Mouse (Mus musculus) heart, embryonic 10.5 days (tissue): ENCODE data around the gene Trim27. TPM values are rescaled to one million over a fixed set of nuclear protein-coding genes. Genes with fewer than 3 reads are reported as not detected.

ENCODE experiments used
- DNase-seq: peaks from one replicate; pipeline ENCODE4 v3.0.0-alpha.2; 2017; ENCODE audit warnings: low spot score
- H3K27ac ChIP-seq: fragments of 300-500 bp; sonication (generic); 2 replicates; pipeline ENCODE4 v1.5.1; 2016; ENCODE audit warnings: mild to moderate bottlenecking
- H3K27me3 ChIP-seq: fragments of 300-500 bp; sonication (generic); 2 replicates; pipeline ENCODE4 v1.6.1; 2016; ENCODE audit warnings: mild to moderate bottlenecking; ENCODE audit not compliant: poor library complexity, insufficient read depth, severe bottlenecking
- H3K36me3 ChIP-seq: fragments of 300-500 bp; sonication (generic); 2 replicates; pipeline ENCODE4 v1.6.1; 2016; ENCODE audit warnings: mild to moderate bottlenecking, moderate library complexity
- H3K4me1 ChIP-seq: fragments of 300-500 bp; sonication (generic); 2 replicates; pipeline ENCODE4 v1.6.1; 2016; ENCODE audit warnings: mild to moderate bottlenecking
- H3K4me3 ChIP-seq: fragments of 300-500 bp; sonication (generic); 2 replicates; pipeline ENCODE4 v1.5.1; 2016; ENCODE audit warnings: mild to moderate bottlenecking, moderate library complexity
- H3K9me3 ChIP-seq: fragments of 300-500 bp; sonication (generic); 2 replicates; pipeline ENCODE4 v1.6.1; 2016; ENCODE audit warnings: mild to moderate bottlenecking, moderate library complexity
- WGBS: fragments of 180-500 bp; shearing (Covaris S2); methylation state at CpG from one replicate; pipeline ENCODE4 v1.1.7; 2016; 5-methylcytosine and 5-hydroxymethylcytosine counted together
- polyA plus RNA-seq: library from polyadenylated mRNA; unstranded; fragments of >200 nt; fragmentation: Nextera tagmentation; extraction: Ambion mirVana; gene quantifications from 2 replicates; pipeline ENCODE4 v1.2.1, GENCODE M21; 2016

The Trim27 gene
- polyA plus RNA-seq, 1 experiment from 2014 or later = 152 TPM

DNA sequence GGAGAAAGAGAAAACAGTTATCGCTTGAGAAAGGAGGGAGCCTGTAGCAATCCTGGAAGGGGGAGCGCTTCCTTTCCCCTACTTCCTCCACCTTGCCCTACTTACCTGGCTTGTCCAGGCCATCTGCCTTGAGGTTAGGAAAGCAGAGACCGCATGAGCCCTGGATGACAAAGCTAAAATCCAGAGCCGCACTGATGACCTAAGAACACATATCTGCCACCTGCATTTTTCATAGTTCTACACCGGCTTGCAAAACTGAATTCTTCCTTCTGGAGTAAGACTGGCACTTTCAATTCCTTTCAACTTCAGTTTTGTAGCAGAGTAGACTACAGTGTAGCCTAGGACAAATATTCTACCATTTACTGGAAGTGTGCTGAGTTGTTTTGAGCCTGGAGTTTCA, 881 bp upstream of the Trim27 start:
- Histone ChIP-seq H3K9me3 (no peaks in the 10 kb centered on the region), H3K4me3 (peak overlapping the region; percentile 99; the same call in 1 of the 2 replicates), H3K27ac (peak overlapping the region; percentile 98; the same call in 1 of the 2 replicates), H3K27me3 (no peaks in the 10 kb centered on the region), H3K4me1 (peaks cover 21% of the 10 kb centered on the region), H3K36me3 (peaks cover 17% of the 10 kb centered on the region)
- no peak for DNase-seq
- 74% methylated on average over 5 of the region's 5 CpGs for WGBS

DNA sequence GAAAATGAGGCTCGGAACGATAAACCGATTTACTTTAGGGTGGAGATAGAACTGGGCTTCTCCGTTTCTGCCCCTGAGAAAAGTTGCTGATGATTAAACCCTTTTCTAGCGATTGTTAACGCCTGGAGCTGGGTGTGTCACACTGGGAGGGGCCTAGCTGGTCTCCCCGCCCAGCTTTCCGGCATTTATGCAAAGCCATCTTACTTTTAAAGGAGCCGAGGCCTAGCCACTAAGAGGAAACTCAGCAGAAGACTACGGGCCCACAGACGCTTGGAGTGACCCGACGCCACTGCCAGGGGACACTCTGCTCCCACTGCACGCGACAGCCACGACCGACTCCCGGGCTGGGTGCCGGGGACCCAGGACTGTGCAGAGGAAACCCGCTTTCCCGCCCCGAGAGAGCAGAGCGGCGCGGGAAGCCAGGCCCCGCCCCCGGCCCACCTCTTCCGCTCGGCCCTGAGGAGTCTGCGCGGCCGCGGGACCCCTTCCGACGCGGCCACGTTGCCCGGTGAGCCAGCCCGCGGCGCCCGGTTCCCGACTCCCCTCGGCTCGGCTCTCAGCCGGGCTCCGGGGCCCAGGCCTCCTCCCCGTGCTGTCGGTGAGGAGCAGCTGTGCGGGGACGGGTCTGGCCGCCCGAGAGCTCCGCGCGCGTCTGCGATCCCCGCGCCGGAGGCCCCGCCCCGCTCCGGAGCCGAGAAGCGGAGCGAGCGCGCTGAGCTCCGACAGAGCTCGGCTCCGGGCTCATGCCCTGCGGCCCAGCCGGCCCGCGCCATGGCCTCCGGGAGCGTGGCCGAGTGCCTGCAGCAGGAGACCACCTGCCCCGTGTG, 692 bp downstream of the Trim27 start:
- Histone ChIP-seq H3K4me1 (peaks cover 21% of the 10 kb centered on the region), H3K9me3 (no peaks in the 10 kb centered on the region), H3K27ac (peak overlapping the region; percentile 98), H3K27me3 (no peaks in the 10 kb centered on the region), H3K36me3 (peaks cover 32% of the 10 kb centered on the region), H3K4me3 (peak overlapping the region; percentile 99)
- under 1% methylated on average over 79 of the region's 80 CpGs for WGBS
- peak; percentile 96 for DNase-seq

DNA sequence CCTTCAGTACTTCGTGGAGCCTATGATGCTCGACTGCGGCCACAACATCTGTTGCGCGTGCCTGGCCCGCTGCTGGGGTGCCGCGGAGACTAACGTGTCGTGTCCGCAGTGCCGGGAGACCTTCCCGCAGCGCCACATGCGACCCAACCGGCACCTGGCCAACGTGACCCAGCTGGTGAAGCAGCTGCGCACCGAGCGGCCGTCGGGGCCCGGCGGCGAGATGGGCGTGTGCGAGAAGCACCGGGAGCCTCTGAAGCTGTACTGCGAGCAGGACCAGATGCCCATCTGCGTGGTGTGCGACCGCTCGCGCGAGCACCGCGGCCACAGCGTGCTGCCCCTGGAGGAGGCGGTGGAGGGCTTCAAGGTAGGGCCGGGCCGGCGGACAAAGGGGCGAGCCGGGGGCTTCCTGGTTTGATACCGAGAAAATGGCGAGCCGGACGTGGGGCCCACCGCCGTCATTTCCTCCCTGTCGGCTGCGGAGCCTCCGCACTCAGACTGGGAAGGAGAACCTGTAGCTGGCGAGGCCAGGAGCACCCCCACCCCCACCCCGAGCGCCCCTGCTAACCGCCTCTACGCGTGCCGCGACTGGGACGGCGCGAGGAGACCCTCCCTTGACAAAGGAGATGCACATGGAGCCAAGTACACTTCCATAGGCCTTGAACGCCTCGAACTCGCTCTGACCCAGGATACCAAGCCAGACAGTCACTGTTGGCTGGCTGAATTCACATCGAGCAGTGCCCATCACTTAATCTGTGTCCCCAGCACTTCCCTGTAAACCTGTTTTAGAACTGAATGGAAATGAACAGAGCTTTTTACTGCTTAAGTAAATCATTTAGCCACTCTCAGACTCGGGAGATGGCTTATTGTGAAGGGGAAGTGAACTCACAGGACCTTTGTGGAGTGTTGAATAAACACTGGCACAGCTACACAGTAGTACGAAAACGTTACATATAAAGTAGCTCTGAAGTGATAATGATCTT, 1.6 kb downstream of the Trim27 start:
- WGBS = under 1% methylated on average over 71 of the region's 71 CpGs
- H3K9me3 ChIP-seq = no peaks in the 10 kb centered on the region
- no peaks in the 10 kb centered on the region for H3K27me3 ChIP-seq
- H3K36me3 ChIP-seq = peaks cover 41% of the 10 kb centered on the region
- peak; percentile 89 for DNase-seq
- peaks cover 21% of the 10 kb centered on the region for H3K4me1 ChIP-seq
- H3K27ac ChIP-seq = peak overlapping the region; percentile 98
- peak overlapping the region; percentile 99 for H3K4me3 ChIP-seq

DNA sequence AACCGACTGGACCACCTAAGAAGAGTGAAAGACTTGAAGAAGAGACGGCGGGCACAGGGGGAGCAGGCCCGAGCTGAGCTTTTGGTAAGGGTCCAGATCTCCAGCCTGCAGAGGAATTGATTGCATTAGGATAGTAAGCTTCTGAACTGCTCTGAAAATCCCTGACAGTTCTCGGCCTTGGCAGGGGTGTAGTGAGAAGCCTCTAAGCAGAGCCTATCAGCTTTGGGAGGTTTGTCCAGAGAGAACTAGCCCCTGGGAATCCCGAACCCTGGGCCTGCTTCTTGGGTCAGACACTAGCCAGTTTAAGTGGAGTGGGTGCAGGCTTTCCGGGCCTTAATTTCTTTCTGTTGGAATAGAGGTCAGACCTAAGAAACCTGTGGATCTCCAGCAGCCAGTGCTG, 2.8 kb downstream of the Trim27 start:
- peak overlapping the region; percentile 99 for H3K4me3 ChIP-seq

DNA sequence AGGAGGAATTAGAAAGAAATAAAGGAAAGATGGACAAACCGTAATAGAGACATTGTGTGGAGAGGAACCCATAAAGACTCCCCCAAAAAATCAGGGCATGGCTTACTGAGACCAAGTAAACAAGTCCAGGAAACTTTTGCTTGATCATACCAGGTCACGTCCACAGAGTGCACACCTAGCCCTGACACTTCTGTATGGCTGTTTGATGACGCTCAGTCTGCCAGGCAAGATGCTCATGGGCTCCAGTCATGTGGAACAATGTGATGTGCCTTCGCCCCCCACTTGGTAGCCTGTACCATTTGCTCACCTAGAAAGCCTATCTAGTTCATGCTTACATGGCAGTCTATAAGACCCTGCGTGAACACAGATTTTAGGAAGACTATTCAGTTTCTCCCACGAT, 3.8 kb downstream of the Trim27 start:
- H3K27me3 ChIP-seq = no peaks in the 10 kb centered on the region
- no peak overlapping the region for H3K27ac ChIP-seq
- H3K36me3 ChIP-seq = peaks cover 64% of the 10 kb centered on the region
- H3K9me3 ChIP-seq = no peaks in the 10 kb centered on the region
- 93% methylated on average over 6 of the region's 6 CpGs for WGBS
- H3K4me1 ChIP-seq = peaks cover 21% of the 10 kb centered on the region
- H3K4me3 ChIP-seq = no peak overlapping the region
- no peak for DNase-seq

More for the DNA sequence above, 2.8 kb downstream of the Trim27 start:
- peaks cover 21% of the 10 kb centered on the region for H3K4me1 ChIP-seq
- DNase-seq = no peak
- H3K27me3 ChIP-seq = no peaks in the 10 kb centered on the region
- peaks cover 53% of the 10 kb centered on the region for H3K36me3 ChIP-seq
- H3K27ac ChIP-seq = no peak overlapping the region
- no peaks in the 10 kb centered on the region for H3K9me3 ChIP-seq
- 69% methylated on average over 7 of the region's 7 CpGs for WGBS

DNA sequence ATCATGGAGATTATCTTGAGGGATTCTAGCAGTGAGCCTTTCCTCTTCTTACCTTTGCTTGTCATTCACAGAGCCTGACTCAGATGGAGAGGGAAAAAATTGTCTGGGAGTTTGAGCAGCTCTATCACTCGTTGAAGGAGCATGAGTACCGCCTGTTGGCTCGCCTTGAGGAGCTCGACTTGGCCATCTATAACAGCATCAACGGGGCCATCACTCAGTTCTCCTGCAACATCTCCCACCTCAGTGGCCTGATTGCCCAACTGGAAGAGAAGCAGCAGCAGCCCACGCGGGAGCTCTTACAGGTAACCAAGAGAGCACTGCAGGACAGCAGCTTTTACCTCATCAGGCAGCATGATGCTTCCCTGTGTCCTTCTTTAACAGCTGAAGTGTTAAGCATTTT, 4.4 kb downstream of the Trim27 start:
- Histone ChIP-seq H3K36me3 (peaks cover 70% of the 10 kb centered on the region), H3K4me3 (no peak overlapping the region), H3K27ac (no peak overlapping the region), H3K27me3 (no peaks in the 10 kb centered on the region), H3K4me1 (peaks cover 20% of the 10 kb centered on the region), H3K9me3 (no peaks in the 10 kb centered on the region)
- no peak for DNase-seq
- WGBS = 87% methylated on average over 7 of the region's 7 CpGs

DNA sequence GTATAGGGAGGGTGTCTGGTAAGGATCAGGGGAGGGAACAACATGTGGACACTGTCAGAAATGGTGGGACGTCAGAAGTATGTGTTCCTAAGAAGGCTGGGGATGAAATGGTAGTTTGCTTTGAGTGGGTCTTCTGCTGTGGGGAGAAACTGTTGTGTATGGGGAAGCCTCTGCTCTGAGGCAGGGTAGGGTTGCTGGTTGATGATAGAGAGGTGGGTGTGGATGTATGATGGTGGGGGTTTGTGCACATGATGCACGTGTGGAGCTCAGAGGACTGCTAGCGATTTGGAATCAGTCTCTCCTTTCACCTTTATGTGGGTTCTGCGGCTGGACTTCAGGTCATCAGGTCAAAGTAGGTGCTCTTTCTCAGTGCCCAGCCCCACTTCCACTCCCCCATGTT, 6.3 kb downstream of the Trim27 start:
- no peak overlapping the region for H3K4me3 ChIP-seq
- WGBS = 89% methylated on average over 4 of the region's 4 CpGs
- peaks cover 88% of the 10 kb centered on the region for H3K36me3 ChIP-seq
- peaks cover 12% of the 10 kb centered on the region for H3K4me1 ChIP-seq
- DNase-seq = no peak
- H3K9me3 ChIP-seq = no peaks in the 10 kb centered on the region
- H3K27ac ChIP-seq = no peak overlapping the region
- no peaks in the 10 kb centered on the region for H3K27me3 ChIP-seq

DNA sequence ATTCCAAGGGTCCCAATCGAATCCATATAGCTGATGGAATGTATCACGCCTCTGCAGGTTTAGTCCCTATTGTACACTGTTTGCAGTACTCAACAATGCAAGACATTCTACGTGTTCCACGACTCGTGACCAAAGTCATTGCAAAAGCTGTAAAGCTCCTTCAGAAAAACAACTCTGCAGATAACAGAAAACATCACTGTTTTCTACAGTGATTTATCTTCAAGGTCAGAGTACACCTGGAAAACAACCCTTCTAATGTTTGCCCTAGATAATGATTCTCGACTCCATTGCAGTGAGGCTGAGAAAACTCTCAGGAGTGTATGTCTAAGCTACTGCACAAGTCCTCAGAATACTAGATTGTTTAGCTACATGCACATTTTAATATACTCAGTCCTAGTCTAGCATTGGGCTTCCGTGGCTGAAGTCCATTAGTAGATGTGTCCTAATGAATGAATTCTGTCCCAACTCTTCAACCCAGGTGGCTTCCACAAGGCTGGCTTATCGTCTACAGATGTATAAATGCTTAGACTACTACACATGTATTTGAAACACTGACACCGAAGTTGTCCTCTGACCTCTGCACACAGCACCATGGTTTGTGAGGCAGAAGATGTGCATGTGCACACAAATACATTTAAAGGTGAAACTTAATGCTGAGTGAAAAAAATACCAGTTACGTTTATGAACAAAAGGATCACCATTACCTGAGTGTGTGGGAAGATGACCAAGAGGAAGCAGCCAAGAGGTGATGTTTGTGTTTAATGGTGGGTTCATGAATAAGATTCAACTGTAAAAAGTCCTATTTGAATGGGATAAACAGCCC, 16.4 kb downstream of the Trim27 start:
- H3K4me1 ChIP-seq = no peaks in the 10 kb centered on the region
- H3K4me3 ChIP-seq = no peak overlapping the region
- 86% methylated on average over 10 of the region's 10 CpGs for WGBS
- H3K27me3 ChIP-seq = no peaks in the 10 kb centered on the region
- no peak overlapping the region for H3K27ac ChIP-seq
- DNase-seq = no peak
- H3K9me3 ChIP-seq = no peaks in the 10 kb centered on the region
- H3K36me3 ChIP-seq = peaks cover 34% of the 10 kb centered on the region

DNA sequence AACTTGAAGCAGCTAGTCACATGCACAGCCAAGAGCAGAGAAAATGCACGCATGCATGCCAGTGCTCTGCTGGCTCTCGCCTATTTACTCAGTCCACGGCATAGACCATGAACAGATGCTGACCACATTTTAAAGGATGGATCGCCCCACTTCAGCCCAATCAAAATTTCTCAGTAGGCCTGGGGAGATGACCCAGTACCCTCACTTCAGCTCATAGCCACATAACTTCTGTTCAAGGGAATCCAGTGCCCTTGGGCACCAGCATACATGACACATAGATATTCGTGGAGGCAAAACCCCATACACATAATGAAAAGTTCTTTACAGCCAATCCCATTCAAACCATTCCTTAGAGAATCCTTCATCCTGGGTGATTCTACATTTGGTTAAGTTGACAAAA, 18.5 kb downstream of the Trim27 start:
- no peaks in the 10 kb centered on the region for H3K9me3 ChIP-seq
- H3K36me3 ChIP-seq = peaks cover 13% of the 10 kb centered on the region
- WGBS = 86% methylated on average over 5 of the region's 5 CpGs
- no peak overlapping the region for H3K4me3 ChIP-seq
- H3K27ac ChIP-seq = no peak overlapping the region
- DNase-seq = no peak
- H3K27me3 ChIP-seq = no peaks in the 10 kb centered on the region
- no peaks in the 10 kb centered on the region for H3K4me1 ChIP-seq

DNA sequence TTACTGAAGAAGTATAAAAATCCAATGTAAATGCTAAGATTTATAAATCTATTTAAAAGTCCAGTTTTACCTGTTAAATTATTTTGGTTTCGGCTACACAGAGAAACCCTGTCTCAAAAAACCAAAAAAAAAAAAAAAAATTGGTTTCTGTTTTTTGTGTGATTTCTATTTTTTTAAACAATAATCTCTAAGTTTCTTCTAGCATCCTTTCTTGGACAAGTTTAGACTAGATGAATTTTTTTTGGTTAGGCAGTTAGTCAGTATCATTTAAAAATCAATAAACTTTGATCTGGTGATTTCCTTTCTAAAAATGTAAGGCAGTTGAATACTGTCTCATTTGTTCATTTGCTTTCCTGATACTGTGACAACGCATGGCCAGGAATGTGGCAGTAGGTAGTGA, 19.1 kb downstream of the Trim27 start:
- H3K36me3 ChIP-seq = peaks cover 7% of the 10 kb centered on the region
- H3K4me3 ChIP-seq = no peak overlapping the region
- no peak overlapping the region for H3K27ac ChIP-seq
- H3K9me3 ChIP-seq = no peaks in the 10 kb centered on the region
- WGBS = 76% methylated on average over 2 of the region's 2 CpGs
- DNase-seq = no peak
- H3K4me1 ChIP-seq = no peaks in the 10 kb centered on the region
- no peaks in the 10 kb centered on the region for H3K27me3 ChIP-seq

DNA sequence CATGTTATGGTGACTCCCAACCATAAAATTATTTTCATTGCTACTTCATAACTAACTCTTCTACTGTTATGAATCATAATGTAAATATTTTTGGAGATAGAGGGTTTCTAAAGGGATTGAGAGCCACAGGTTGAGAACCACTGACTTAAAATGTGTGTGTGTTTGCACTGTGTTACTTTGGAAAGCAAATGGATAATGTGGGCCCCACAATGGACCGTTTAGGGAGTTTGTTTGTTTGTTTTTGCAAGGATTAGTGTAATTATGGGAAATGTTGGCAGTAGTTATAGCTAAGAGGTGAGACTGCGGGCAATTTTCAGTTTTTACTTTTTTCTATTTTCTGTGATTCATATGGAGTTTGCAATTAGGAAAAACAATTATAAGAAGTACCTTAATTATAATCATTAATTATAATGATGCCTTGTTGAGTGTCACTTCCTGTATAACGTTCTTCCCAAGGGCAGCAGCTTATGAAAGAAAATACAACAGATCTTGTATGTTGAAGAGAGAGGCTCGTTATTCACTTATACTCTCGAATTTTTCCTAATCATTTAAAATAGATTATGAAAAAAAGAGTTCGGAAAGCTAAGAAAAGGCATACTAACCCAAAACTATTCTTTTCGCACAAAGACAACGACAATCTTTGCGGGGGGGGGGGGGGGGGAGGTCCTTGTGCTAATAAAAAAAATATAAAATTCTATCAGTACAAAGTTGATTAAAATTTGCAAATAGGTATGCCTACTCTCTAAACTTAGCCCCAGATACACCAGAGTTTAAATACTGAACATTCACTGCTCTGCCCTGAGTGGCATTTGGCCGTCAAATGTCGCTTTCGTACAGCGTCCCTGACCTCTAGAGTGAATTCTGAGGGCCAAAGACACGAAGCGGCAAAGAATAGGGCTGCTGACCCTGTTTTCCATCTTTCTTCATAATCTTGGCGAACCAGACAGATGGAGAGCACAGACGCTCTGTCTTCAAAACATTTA, 20.1 kb downstream of the Trim27 start:
- WGBS = 4% methylated on average over 17 of the region's 17 CpGs
- Histone ChIP-seq H3K27me3 (no peaks in the 10 kb centered on the region), H3K36me3 (peaks cover 4% of the 10 kb centered on the region; the same call in 1 of the 2 replicates), H3K4me3 (peak overlapping the region; percentile 72), H3K9me3 (no peaks in the 10 kb centered on the region), H3K4me1 (no peaks in the 10 kb centered on the region), H3K27ac (peak overlapping the region; percentile 87)
- DNase-seq = peak; percentile 79
